Mouse (Mus musculus) erythroid progenitor cell, adult 5-6 weeks (primary cell): Measurements from ENCODE around the gene Hba-x. TPM values are rescaled to one million over a fixed set of nuclear protein-coding genes. Genes with fewer than 3 reads are reported as not detected.
A peak's percentile ranks its signal among the peaks of the same experiment; 100 is the strongest.

Source experiments
- ATAC-seq: replicated peaks from 2 replicates; pipeline ENCODE4 v1.8.0; 2016; ENCODE audit warnings: moderate number of reproducible peaks, mild to moderate bottlenecking, moderate TSS enrichment, inconsistent platforms; ENCODE audit not compliant: poor library complexity, low FRiP score, severe bottlenecking
- total RNA-seq, 2 experiments: library from RNA; stranded (forward) in 1 of 2; stranded (reverse) in 1 of 2; fragments of 150-400 nt in 1 of 2; fragments of 186-747, 209-891 nt in 1 of 2; gene quantifications; 2 replicates each; pipeline versions ENCODE4 v1.2.3 to v1.2.4; 2015 to 2017; ENCODE audit warnings: low replicate concordance in 2 of 2

Hba-x gene
- total RNA-seq, 2 experiments from 2014 or later: not detected

- no peak for ATAC-seq
These were observed 33.2 kb downstream of the Hba-x start for GRCm38 (mm10) chr11:32309446-32309845.

GRCm38 (mm10) chr11:32309928-32310327 lies 33.7 kb downstream of the Hba-x start:
- no peak for ATAC-seq

GRCm38 (mm10) chr11:32316009-32316408 lies 39.8 kb downstream of the Hba-x start:
- ATAC-seq: no peak

GRCm38 (mm10) chr11:32320507-32321195 lies 44.5 kb downstream of the Hba-x start:
- ATAC-seq: peak; percentile 10; the same call in 1 of the 2 replicates

GRCm38 (mm10) chr11:32321196-32321565 lies 45.0 kb downstream of the Hba-x start:
- peak; percentile 82 for ATAC-seq

GRCm38 (mm10) chr11:32324609-32325008 lies 48.4 kb downstream of the Hba-x start:
- ATAC-seq: peak; percentile 86

Other genes with a start within 250 kb of the Hba-x start
- gene Il9r, start 76.1 kb upstream of the Hba-x start, total RNA-seq (2015; ENCODE audit: low replicate concordance): not detected in 2 replicates
- not detected in 2 replicates for gene Il9r, start 76.1 kb upstream of the Hba-x start, total RNA-seq (2017; ENCODE audit: low replicate concordance)
- gene Snrnp25, start 71.0 kb upstream of the Hba-x start, total RNA-seq (2015; ENCODE audit: low replicate concordance): 52.3 and 53.7 TPM in 2 replicates
- 31.8 and 104 TPM in 2 replicates for gene Snrnp25, start 71.0 kb upstream of the Hba-x start, total RNA-seq (2017; ENCODE audit: low replicate concordance)
- not detected in 2 replicates for gene Rhbdf1, start 54.1 kb upstream of the Hba-x start, total RNA-seq (2015; ENCODE audit: low replicate concordance)
- 2.3 and 5.0 TPM in 2 replicates for gene Rhbdf1, start 54.1 kb upstream of the Hba-x start, total RNA-seq (2017; ENCODE audit: low replicate concordance)
- gene Mpg, start 49.9 kb upstream of the Hba-x start, total RNA-seq (2015; ENCODE audit: low replicate concordance): 13.0 and 14.1 TPM in 2 replicates
- 18.7 and 23.9 TPM in 2 replicates for gene Mpg, start 49.9 kb upstream of the Hba-x start, total RNA-seq (2017; ENCODE audit: low replicate concordance)
- 75.9 and 106 TPM in 2 replicates for gene Nprl3, start 8.7 kb upstream of the Hba-x start, total RNA-seq (2015; ENCODE audit: low replicate concordance)
- gene Nprl3, start 8.7 kb upstream of the Hba-x start, total RNA-seq (2017; ENCODE audit: low replicate concordance): 143 and 155 TPM in 2 replicates
- 47,098 and 48,818 TPM in 2 replicates for gene Hba-a1, start 7.1 kb downstream of the Hba-x start, total RNA-seq (2015; ENCODE audit: low replicate concordance)
- gene Hba-a1, start 7.1 kb downstream of the Hba-x start, total RNA-seq (2017; ENCODE audit: low replicate concordance): 9,652 and 12,236 TPM in 2 replicates
- gene Hbq1b, start 10.6 kb downstream of the Hba-x start, total RNA-seq (2015; ENCODE audit: low replicate concordance): 247 and 301 TPM in 2 replicates
- gene Hbq1b, start 10.6 kb downstream of the Hba-x start, total RNA-seq (2017; ENCODE audit: low replicate concordance): 56.8 and 86.4 TPM in 2 replicates
- gene Hba-a2, start 20.1 kb downstream of the Hba-x start, total RNA-seq (2015; ENCODE audit: low replicate concordance): 80,494 and 89,325 TPM in 2 replicates
- 96,767 and 123,026 TPM in 2 replicates for gene Hba-a2, start 20.1 kb downstream of the Hba-x start, total RNA-seq (2017; ENCODE audit: low replicate concordance)
- 4.2 TPM in 1 of 2 replicates, not detected in the other for gene Hbq1a, start 23.7 kb downstream of the Hba-x start, total RNA-seq (2015; ENCODE audit: low replicate concordance)
- gene Hbq1a, start 23.7 kb downstream of the Hba-x start, total RNA-seq (2017; ENCODE audit: low replicate concordance): 9.9 TPM in 1 of 2 replicates, not detected in the other
- 0.72 and 2.1 TPM in 2 replicates for gene Sh3pxd2b, start 71.4 kb downstream of the Hba-x start, total RNA-seq (2015; ENCODE audit: low replicate concordance)
- gene Sh3pxd2b, start 71.4 kb downstream of the Hba-x start, total RNA-seq (2017; ENCODE audit: low replicate concordance): 0.26 TPM in 1 of 2 replicates, not detected in the other
- gene Ubtd2, start 179.0 kb downstream of the Hba-x start, total RNA-seq (2015; ENCODE audit: low replicate concordance): not detected in 2 replicates
- 0.26 TPM in 1 of 2 replicates, not detected in the other for gene Ubtd2, start 179.0 kb downstream of the Hba-x start, total RNA-seq (2017; ENCODE audit: low replicate concordance)